Mouse (Mus musculus) ovary, postnatal 36 days (tissue): ENCODE measurements around the gene Fancd2os.

Experiments used
- DNase-seq: peaks from one replicate; pipeline ENCODE4 v3.0.0; 2022; ENCODE audit warnings: low spot score, mixed read lengths

Gene Fancd2os

GRCm38 (mm10) chr6:113604432-113605223 is 4.1 kb upstream of the Fancd2os start, which contains the start of gene Brk1:
Gene Brk1 (plus strand): TSS chr6:113604772.
- DNase-seq, result peak; percentile 86

DNA sequence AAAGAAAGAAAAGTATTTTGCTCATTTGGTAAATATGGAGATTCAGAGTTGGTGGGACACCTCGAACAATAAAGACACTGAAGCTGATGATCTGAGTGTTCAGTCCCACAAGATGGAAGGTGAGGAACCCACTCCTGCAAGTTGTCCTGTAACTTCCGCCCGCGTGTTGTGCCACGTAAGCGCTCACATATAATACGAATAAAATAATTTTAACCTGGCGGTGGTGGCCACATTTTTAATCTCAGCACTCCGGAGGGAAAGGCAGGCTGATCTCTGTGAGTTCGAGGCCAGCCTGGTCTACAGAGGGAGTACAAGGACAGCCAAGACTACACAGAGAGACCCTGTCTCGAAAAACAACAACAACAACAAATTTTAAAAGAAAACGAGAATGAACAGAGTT is 3.5 kb upstream of the Fancd2os start:
- no peak for DNase-seq

DNA sequence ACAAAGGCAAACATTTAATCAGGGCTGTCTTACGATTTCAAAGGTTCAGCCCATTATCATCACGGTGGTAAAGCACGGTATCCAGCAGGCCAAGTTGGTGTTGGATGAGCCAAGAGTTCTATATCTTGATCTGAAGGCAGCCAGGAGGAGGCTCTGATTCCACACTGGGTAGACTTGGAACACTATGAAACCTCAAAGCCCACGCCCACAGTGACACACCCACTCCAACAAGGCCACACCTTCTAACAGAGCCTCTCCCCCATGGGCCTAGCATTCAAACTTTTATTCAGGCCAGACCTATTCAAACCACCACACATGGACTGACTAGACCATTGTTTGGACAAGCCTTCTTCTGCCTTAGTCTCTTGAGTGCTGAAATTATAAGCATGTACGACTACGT is 2.3 kb upstream of the Fancd2os start:
- DNase-seq, result no peak

- DNase-seq, result peak; percentile 48
Measured at GRCm38 (mm10) chr6:113599833-113600232, 682 bp downstream of the Fancd2os start.

- DNase-seq, result no peak
Measured at GRCm38 (mm10) chr6:113597945-113598344, 2.6 kb downstream of the Fancd2os start.

- DNase-seq, result no peak
Measured at GRCm38 (mm10) chr6:113592637-113593036, 7.9 kb downstream of the Fancd2os start.

DNA sequence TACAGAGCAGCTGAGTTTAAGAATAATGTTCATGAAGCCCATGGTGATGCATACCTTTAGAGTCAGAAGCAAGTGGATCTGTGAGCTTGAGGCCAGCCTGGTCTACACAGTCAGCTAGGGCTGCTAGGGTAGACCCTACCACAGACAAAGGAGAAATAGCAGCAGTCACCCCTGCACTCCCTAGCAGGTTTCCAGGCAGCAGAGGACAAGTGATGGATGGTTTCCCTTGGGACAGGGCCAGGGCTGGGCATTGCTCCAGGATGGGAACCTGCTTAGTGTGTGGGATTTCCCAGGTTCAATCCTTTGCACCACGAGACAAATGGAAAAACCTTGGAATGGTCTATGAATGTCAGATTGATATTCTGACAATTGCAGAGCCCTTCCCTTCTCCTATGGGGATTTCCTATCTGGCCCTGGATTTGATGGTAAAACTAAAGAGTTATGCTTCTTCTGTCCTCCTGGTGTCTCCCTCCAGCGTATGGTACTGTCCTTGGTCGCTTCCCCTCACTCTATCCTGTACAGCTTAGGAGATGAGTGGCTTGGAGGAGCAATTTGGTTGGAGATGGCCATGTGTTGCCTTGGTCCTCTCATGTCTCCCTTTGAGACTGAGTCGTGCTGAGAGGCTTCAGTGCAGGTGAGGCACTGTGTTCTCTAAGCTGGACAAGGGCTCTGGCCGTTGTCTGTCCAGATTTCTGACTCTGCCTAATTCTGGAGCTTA is 13.9 kb downstream of the Fancd2os start:
- DNase-seq, result peak; percentile 39

GRCm38 (mm10) chr6:113585065-113585464 is 15.4 kb downstream of the Fancd2os start:
- DNase-seq, result no peak

GRCm38 (mm10) chr6:113583023-113583422 is 17.5 kb downstream of the Fancd2os start:
- DNase-seq, result no peak

DNA sequence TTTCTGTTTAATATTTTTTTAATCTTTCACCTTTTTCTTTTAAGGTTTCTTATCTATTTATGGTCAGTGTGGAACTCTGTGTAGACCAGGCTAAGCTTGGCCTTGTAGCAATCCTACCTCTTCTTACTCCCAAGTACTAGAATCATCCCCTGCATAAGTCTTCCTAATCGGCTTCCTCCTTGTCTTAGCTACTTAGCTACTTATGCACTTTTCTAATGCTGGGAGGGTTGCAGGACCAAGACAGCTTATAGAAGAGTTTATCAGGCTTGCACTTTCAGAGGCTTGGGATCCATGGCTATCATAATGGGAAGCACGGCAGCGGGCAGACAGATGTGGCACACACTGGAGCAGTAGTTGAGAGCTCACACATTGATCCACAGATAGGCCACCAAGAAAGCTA is 21.2 kb downstream of the Fancd2os start:
- no peak for DNase-seq

GRCm38 (mm10) chr6:113576044-113576443 is 24.5 kb downstream of the Fancd2os start:
- no peak for DNase-seq

DNA sequence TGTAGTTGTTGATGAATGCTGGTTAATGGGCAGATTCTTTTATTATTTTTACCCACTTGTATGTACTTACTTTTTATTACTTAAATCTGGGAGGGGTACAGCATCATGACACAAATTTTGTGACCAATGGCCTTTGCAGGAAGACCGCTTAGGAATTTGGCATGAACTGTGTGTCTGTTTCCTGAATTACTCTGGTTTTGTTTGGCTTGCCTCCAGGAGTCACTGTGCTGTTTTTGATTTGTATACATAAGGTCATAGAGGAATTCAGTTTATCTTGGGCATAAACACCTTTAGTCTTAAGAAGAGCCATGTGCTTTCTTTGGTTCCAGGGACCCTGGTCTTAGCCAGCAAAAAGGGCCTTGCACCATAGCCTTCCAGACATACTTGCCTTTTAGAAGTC is 36.0 kb downstream of the Fancd2os start:
- DNase-seq, result no peak

DNA sequence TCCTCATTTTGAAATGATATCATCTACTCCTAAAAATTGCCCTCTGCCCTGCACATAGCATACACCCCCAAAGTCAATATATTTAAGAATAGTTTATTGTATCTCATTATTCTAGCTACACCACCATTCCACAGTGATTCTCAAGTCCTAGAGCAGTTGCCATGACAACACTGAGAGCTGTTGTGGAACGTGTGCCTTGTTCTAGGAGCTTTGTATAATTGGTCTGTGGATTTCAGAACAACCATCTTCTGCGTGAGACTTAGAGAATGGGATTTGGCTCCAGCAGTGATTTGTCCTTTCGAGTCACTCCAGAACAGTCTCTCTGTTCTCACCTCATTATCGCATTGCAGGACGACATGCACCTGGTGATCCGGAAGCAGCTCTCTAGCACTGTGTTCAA is 40.8 kb downstream of the Fancd2os start:
- DNase-seq, result no peak
